Mouse (Mus musculus) stomach, embryonic 16.5 days (tissue): ENCODE data around the gene Ghdc. TPM values are rescaled to one million over a fixed set of nuclear protein-coding genes. Genes with fewer than 3 reads are reported as not detected.

ENCODE experiments used
- ATAC-seq: fragments of 200-750 bp; cut with Nextera tagmentation; 2 replicates; pipeline ENCODE4 v1.8.0; 2017; ENCODE audit warnings: moderate number of reproducible peaks, moderate TSS enrichment; ENCODE audit not compliant: insufficient read depth, low FRiP score
- H3K27ac ChIP-seq: fragments of 300-500 bp; sonication (generic); 2 replicates; pipeline ENCODE4 v1.5.1; 2014; ENCODE audit warnings: low read length
- H3K27me3 ChIP-seq: fragments of 300-500 bp; sonication (generic); 2 replicates; pipeline ENCODE4 v1.6.1; 2014; ENCODE audit warnings: low read length, control low read depth, mixed read lengths; ENCODE audit not compliant: control insufficient read depth, insufficient read depth
- H3K36me3 ChIP-seq: fragments of 300-500 bp; sonication (generic); 2 replicates; pipeline ENCODE4 v1.6.1; 2014; ENCODE audit warnings: low read length; ENCODE audit not compliant: control insufficient read depth, insufficient read depth
- H3K4me1 ChIP-seq: fragments of 300-500 bp; sonication (generic); 2 replicates; pipeline ENCODE4 v1.6.1; 2014; ENCODE audit warnings: low read length, control low read depth, mixed read lengths; ENCODE audit not compliant: control insufficient read depth, insufficient read depth
- H3K4me2 ChIP-seq: fragments of 300-500 bp; sonication (generic); 2 replicates; pipeline ENCODE4 v1.6.1; 2014; ENCODE audit warnings: low read depth, low read length, mixed read lengths
- H3K4me3 ChIP-seq: fragments of 300-500 bp; sonication (generic); replicated peaks from 2 replicates; pipeline ENCODE4 v1.5.1; 2014; ENCODE audit warnings: mild to moderate bottlenecking, low read length
- H3K9ac ChIP-seq: fragments of 300-500 bp; sonication (generic); 2 replicates; pipeline ENCODE4 v1.6.1; 2014; ENCODE audit warnings: low read length
- H3K9me3 ChIP-seq: fragments of 300-500 bp; sonication (generic); replicated peaks from 2 replicates; pipeline ENCODE4 v1.6.1; 2016; ENCODE audit warnings: low read length, control low read depth; ENCODE audit not compliant: control insufficient read depth
- WGBS: fragments of 180-500 bp; shearing (Covaris S2); extraction: QIAGEN DNeasy Blood & Tissue Kit; methylation state at CpG from one replicate; pipeline ENCODE4 v1.1.7; 2014; 5-methylcytosine and 5-hydroxymethylcytosine counted together
- polyA plus RNA-seq: library from polyadenylated mRNA; unstranded; fragments of >200 nt; fragmentation: Nextera tagmentation; extraction: Ambion mirVana; gene quantifications from 2 replicates; pipeline ENCODE4 v1.2.1, GENCODE M21; 2015

The Ghdc gene
- 6.5 and 7.2 TPM in 2 replicates for polyA plus RNA-seq

DNA sequence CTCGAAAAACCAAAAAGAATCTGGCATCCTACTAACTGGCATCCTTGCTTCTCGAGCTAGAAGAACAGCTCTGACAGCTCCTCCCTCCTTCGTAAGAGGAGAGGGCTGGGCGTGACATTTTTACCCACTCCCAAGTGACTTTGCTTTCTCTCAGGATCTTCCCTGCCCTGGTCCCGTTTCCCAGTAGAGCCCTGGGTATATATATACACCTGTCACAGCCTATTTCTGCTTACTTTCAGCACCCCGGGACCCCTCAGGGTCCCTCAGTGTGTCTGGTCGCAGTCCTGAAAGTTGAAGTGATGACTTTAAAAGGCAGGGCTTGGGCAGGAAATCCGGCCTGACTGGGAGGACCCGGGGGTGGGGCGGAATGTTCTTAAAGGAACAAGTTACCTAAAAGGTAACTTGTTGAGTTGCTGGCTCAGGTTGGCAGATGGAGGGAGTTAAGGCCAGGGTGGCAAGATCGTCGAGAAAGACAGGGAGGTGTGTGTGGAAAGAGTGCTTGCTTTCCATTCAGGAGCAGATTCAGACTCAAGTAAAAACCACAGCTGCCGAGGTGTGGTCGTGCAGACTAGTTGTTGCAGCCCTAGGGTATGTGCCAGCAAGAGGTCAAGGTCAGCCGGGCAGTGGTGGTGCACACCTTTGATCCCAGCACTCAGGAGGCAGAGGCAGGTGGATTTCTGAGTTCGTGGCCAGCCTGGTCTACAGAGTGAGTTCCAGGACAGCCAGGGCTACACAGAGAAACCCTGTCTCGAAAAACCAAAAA, at the start of gene Ghdc:
TSS of gene Ghdc (minus strand) at position 312 of the 763 bp plus-strand sequence.
- Histone ChIP-seq H3K27ac (peak within 1 kb of the TSS; percentile 71; the same call in 1 of the 2 replicates), H3K9me3 (no peaks in the 10 kb centered on the region), H3K4me1 (peaks cover 6% of the 10 kb centered on the region), H3K4me2 (peak within 1 kb of the TSS; percentile 57), H3K4me3 (peak within 1 kb of the TSS; percentile 87), H3K36me3 (no peaks in the 10 kb centered on the region), H3K27me3 (no peaks in the 10 kb centered on the region), H3K9ac (peak within 1 kb of the TSS; percentile 83)
- peak; percentile 75; the same call in 1 of the 2 replicates for ATAC-seq
- 12% methylated on average over 17 of the region's 17 CpGs for WGBS

DNA sequence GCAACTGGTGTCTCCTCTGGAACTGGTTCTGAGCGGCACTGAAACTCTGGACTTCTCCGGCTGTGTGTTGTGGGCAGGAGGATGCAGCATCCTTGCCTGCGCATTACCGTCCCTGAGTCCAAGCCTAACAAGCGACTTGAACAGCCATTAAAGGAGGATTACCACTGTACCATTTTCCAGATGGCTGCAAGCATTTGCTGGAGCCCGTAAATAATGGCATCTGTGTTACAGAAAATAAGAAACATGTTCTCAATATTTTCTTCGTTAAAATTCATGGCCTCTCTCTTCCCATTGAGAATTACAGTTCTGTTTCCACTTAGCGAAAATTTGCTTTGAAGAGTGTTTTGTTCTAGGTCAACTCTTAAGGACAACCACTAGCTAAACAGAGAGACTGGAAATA, 49.3 kb upstream of the Ghdc start:
- 83% methylated on average over 8 of the region's 8 CpGs for WGBS
- no peaks in the 10 kb centered on the region for H3K9me3 ChIP-seq
- H3K4me1 ChIP-seq: peaks cover 20% of the 10 kb centered on the region
- H3K4me2 ChIP-seq: no peak overlapping the region
- no peaks in the 10 kb centered on the region for H3K36me3 ChIP-seq
- no peak overlapping the region for H3K9ac ChIP-seq
- H3K4me3 ChIP-seq: no peak overlapping the region
- ATAC-seq: no peak
- no peaks in the 10 kb centered on the region for H3K27me3 ChIP-seq
- H3K27ac ChIP-seq: no peak overlapping the region

GRCm38 (mm10) chr11:100819626-100820025, 48.9 kb upstream of the Ghdc start:
- Histone ChIP-seq H3K4me2 (no peak overlapping the region), H3K36me3 (no peaks in the 10 kb centered on the region), H3K9ac (no peak overlapping the region), H3K9me3 (no peaks in the 10 kb centered on the region), H3K27ac (no peak overlapping the region), H3K4me1 (peaks cover 24% of the 10 kb centered on the region), H3K4me3 (no peak overlapping the region), H3K27me3 (no peaks in the 10 kb centered on the region)
- ATAC-seq: no peak
- WGBS: 84% methylated on average over 16 of the region's 16 CpGs

DNA sequence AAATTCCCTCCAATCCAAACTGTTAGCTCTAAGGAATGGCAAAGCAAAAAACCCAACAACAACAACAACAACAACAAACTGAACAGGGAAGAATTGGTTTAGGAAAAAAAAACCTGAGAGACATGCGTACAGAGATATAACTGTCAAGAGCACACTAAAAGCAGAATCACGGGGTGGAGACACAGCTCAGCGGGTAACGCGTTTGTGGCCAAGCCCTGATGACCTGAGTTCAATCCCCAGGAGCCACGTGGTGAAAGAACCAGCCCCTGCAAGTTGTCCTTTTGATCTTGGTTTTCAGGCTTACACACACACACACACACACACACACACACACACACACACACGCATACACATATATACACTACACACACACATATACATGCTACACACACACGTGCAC, 48.3 kb upstream of the Ghdc start:
- no peak overlapping the region for H3K27ac ChIP-seq
- no peaks in the 10 kb centered on the region for H3K36me3 ChIP-seq
- ATAC-seq: no peak
- no peaks in the 10 kb centered on the region for H3K9me3 ChIP-seq
- no peak overlapping the region for H3K4me2 ChIP-seq
- peaks cover 28% of the 10 kb centered on the region for H3K4me1 ChIP-seq
- WGBS: 74% methylated on average over 8 of the region's 8 CpGs
- H3K9ac ChIP-seq: no peak overlapping the region
- no peaks in the 10 kb centered on the region for H3K27me3 ChIP-seq
- no peak overlapping the region for H3K4me3 ChIP-seq

DNA sequence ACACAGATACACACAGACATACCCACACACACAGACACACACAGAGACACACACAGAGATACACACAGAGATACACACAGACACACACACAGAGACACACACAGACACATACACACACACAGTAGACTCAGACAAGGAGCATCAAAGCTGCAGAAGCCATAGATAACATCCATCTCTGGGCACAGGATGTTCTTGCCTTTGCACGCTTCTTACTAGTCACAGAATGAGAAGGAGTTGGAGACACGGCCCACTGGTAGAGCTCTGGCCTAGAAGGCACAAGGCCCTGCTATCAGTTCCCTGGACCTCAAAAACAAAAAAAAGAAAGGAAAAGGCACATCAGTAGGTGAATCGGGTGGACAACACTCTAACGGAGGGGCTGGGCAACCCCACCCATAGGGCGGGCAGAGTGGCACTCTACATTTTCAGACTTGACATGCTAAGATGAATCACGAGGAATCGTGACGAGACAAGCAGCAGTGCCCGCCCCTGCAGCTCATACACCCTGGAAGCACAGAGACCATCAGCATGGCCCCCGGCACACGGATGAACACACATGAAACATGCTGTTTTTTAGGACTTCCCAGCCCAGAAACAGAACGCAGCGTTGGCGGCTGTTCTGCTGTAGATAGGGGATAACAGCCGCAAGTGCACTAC, 47.7 kb upstream of the Ghdc start:
- WGBS: 81% methylated on average over 15 of the region's 15 CpGs
- no peak overlapping the region for H3K27ac ChIP-seq
- H3K9me3 ChIP-seq: no peaks in the 10 kb centered on the region
- peaks cover 28% of the 10 kb centered on the region for H3K4me1 ChIP-seq
- H3K36me3 ChIP-seq: no peaks in the 10 kb centered on the region
- H3K27me3 ChIP-seq: no peaks in the 10 kb centered on the region
- H3K4me3 ChIP-seq: no peak overlapping the region
- no peak for ATAC-seq
- H3K4me2 ChIP-seq: no peak overlapping the region
- no peak overlapping the region for H3K9ac ChIP-seq

- WGBS: 52% methylated on average over 9 of the region's 9 CpGs
- no peaks in the 10 kb centered on the region for H3K9me3 ChIP-seq
- H3K4me1 ChIP-seq: peaks cover 28% of the 10 kb centered on the region
- ATAC-seq: no peak
- H3K36me3 ChIP-seq: no peaks in the 10 kb centered on the region
- no peak overlapping the region for H3K4me3 ChIP-seq
- H3K9ac ChIP-seq: no peak overlapping the region
- no peak overlapping the region for H3K4me2 ChIP-seq
- no peak overlapping the region for H3K27ac ChIP-seq
- H3K27me3 ChIP-seq: no peaks in the 10 kb centered on the region
Measured at GRCm38 (mm10) chr11:100817311-100817710, 46.6 kb upstream of the Ghdc start.

DNA sequence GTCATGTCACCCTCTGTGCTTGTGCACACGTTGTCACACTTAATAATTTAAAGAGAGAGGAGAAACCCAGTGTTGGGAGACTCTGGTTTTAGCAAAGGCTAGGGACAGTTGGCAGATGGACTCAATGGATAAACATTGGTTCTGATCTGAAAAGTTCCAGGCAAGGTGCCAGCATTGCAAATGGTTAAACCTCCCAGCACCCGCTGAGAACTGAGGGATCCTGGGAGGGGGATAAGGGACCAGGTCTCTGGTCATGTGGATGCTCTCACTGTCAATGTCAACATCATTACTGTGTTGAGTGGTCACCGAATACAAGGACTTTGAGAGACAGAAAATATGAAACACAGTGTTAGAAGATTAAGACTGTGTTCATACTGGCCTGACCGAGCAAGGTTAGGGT, 46.0 kb upstream of the Ghdc start:
- H3K27ac ChIP-seq: no peak overlapping the region
- no peak overlapping the region for H3K4me3 ChIP-seq
- H3K27me3 ChIP-seq: no peaks in the 10 kb centered on the region
- 41% methylated on average over 4 of the region's 4 CpGs for WGBS
- H3K9ac ChIP-seq: no peak overlapping the region
- no peaks in the 10 kb centered on the region for H3K36me3 ChIP-seq
- peaks cover 28% of the 10 kb centered on the region for H3K4me1 ChIP-seq
- no peaks in the 10 kb centered on the region for H3K9me3 ChIP-seq
- no peak overlapping the region for H3K4me2 ChIP-seq
- no peak for ATAC-seq

- H3K9ac ChIP-seq: no peak overlapping the region
- H3K36me3 ChIP-seq: no peaks in the 10 kb centered on the region
- no peaks in the 10 kb centered on the region for H3K9me3 ChIP-seq
- no peaks in the 10 kb centered on the region for H3K27me3 ChIP-seq
- 32% methylated on average over 3 of the region's 3 CpGs for WGBS
- no peak overlapping the region for H3K27ac ChIP-seq
- peaks cover 28% of the 10 kb centered on the region for H3K4me1 ChIP-seq
- no peak for ATAC-seq
- H3K4me2 ChIP-seq: no peak overlapping the region
- H3K4me3 ChIP-seq: no peak overlapping the region
Measured at GRCm38 (mm10) chr11:100816342-100816741, 45.6 kb upstream of the Ghdc start.

GRCm38 (mm10) chr11:100814498-100814897, 43.7 kb upstream of the Ghdc start:
- peak; percentile 74; the same call in 1 of the 2 replicates for ATAC-seq
- Histone ChIP-seq H3K27ac (peak overlapping the region; percentile 38; the same call in 1 of the 2 replicates), H3K4me1 (peaks cover 28% of the 10 kb centered on the region), H3K4me3 (no peak overlapping the region), H3K4me2 (peak overlapping the region; percentile 42), H3K9ac (peak overlapping the region; percentile 54; the same call in 1 of the 2 replicates), H3K9me3 (no peaks in the 10 kb centered on the region), H3K36me3 (no peaks in the 10 kb centered on the region), H3K27me3 (no peaks in the 10 kb centered on the region)
- WGBS: 31% methylated on average over 13 of the region's 13 CpGs
